Mouse (Mus musculus): ENCODE results near the gene Mtfr2. TPM values are rescaled to one million over a fixed set of nuclear protein-coding genes. Genes with fewer than 3 reads are reported as not detected.

Gene Mtfr2
- total and polyA plus RNA-seq, 3 experiments: 10.3 to 17.1 TPM; not detected in 1

DNA sequence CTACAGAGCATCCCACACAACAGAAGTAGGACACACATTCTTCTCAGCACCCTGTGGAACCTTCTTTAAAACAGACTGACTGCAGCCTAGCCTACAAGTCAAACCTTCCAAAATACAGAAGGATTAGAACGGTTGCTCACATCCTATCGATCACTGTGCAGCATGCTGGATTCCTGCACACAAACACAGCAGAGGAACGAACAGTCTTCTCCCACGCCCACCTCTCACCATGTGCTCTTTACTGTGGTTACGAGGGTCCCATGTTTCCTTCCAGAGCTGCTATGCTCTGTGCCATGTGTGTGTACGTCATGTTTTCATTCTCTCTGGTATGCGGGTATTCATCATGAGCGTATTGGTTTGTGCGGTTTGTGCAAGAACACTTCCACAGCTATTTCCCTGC is 30.1 kb downstream of the Mtfr2 start:
- no peak for TF ChIP-seq USF1 (IDR thresholded peaks at IDR 0.05; ENCODE audit: low read depth, low read length)
- no peak for TF ChIP-seq MAX (IDR thresholded peaks at IDR 0.05; ENCODE audit: low read length)
- no peak for TF ChIP-seq NRF1 (IDR thresholded peaks at IDR 0.05; ENCODE audit: insufficient read depth, low read depth, low read length, poor library complexity, severe bottlenecking)
- no peak for TF ChIP-seq USF2 (IDR thresholded peaks at IDR 0.05; ENCODE audit: borderline replicate concordance in 1 of 2, insufficient read depth in 1 of 2, low read depth in 1 of 2, low read length in 2 of 2)
- TF ChIP-seq HCFC1 (IDR thresholded peaks at IDR 0.05; ENCODE audit: low read depth, low read length): no peak
- TF ChIP-seq MAZ (IDR thresholded peaks at IDR 0.05; ENCODE audit: low read depth, low read length): no peak
- no peak for TF ChIP-seq SIN3A (IDR thresholded peaks at IDR 0.05; ENCODE audit: low read length)
- TF ChIP-seq POLR2A (IDR thresholded peaks at IDR 0.05; ENCODE audit: control insufficient read depth in 1 of 2, insufficient read depth in 1 of 2, low read depth in 1 of 2, low read length in 2 of 2, poor library complexity in 1 of 2): no peak
- TF ChIP-seq ZNF384 (IDR thresholded peaks at IDR 0.05; ENCODE audit: low read depth, low read length): no peak
- no peak for TF ChIP-seq JUND (IDR thresholded peaks at IDR 0.05; ENCODE audit: low read depth, low read length)
- TF ChIP-seq CHD1 (IDR thresholded peaks at IDR 0.05; ENCODE audit: low read depth, low read length): no peak
- TF ChIP-seq ELF1 (IDR thresholded peaks at IDR 0.05; ENCODE audit: low read depth, low read length): no peak
- H3K9ac ChIP-seq (ENCODE audit: control insufficient read depth, low read depth, low read length, poor library complexity, severe bottlenecking): no peak overlapping the region
- no peaks in the 10 kb centered on the region for H3K79me2 ChIP-seq (ENCODE audit: control insufficient read depth, insufficient read depth, low read length, poor library complexity)
- H3K9me3 ChIP-seq (replicated peaks; ENCODE audit: insufficient read depth, low read length): no peaks in the 10 kb centered on the region
- H3K36me3 ChIP-seq (ENCODE audit: control insufficient read depth in 1 of 2, insufficient read depth in 2 of 2, low read length in 2 of 2): no peaks in the 10 kb centered on the region
- H3K4me3 ChIP-seq (ENCODE audit: control insufficient read depth in 1 of 2, insufficient read depth in 1 of 2, low read depth in 2 of 2, low read length in 2 of 2): no peak overlapping the region
- DNase-seq (ENCODE audit: low read depth, low spot score): no peak
- no peak overlapping the region for H3K27ac ChIP-seq (ENCODE audit: control insufficient read depth, low read depth, low read length)
- no peaks in the 10 kb centered on the region for H3K4me1 ChIP-seq (ENCODE audit: control insufficient read depth in 1 of 2, insufficient read depth in 2 of 2, low read length in 2 of 2)
- H3K27me3 ChIP-seq (ENCODE audit: control insufficient read depth in 1 of 2, insufficient read depth in 2 of 2, low read length in 2 of 2): no peaks in the 10 kb centered on the region

GRCm38 (mm10) chr10:20379071-20379735 is 31.6 kb downstream of the Mtfr2 start:
- peaks cover 0 to 3% of the 10 kb centered on the region in 2 experiments; a peak in 2 of 4 replicates for H3K27me3 ChIP-seq (ENCODE audit: control insufficient read depth in 1 of 2, insufficient read depth in 2 of 2, low read length in 2 of 2)
- no peak overlapping the region for H3K4me3 ChIP-seq (ENCODE audit: control insufficient read depth in 1 of 2, insufficient read depth in 1 of 2, low read depth in 2 of 2, low read length in 2 of 2)
- no peaks in the 10 kb centered on the region for H3K36me3 ChIP-seq (ENCODE audit: control insufficient read depth in 1 of 2, insufficient read depth in 2 of 2, low read length in 2 of 2)
- TF ChIP-seq POLR2AphosphoS2 (IDR thresholded peaks at IDR 0.05; ENCODE audit: low read length) (no peak), ZC3H11A (IDR thresholded peaks at IDR 0.05; ENCODE audit: low read depth, low read length) (no peak), HCFC1 (IDR thresholded peaks at IDR 0.05; ENCODE audit: low read depth, low read length) (no peak), MEF2A (IDR thresholded peaks at IDR 0.05; ENCODE audit: extremely low read depth, insufficient replicate concordance, low read depth, low read length, poor library complexity, severe bottlenecking) (no peak), USF1 (IDR thresholded peaks at IDR 0.05; ENCODE audit: low read depth, low read length) (peak; percentile 46; the same call in 1 of the 2 replicates), TBP (IDR thresholded peaks at IDR 0.05; ENCODE audit: low read depth, low read length) (no peak), E2F4 (IDR thresholded peaks at IDR 0.05; ENCODE audit: borderline replicate concordance, low read depth, low read length) (no peak), ELF1 (IDR thresholded peaks at IDR 0.05; ENCODE audit: low read depth, low read length) (no peak)
- DNase-seq (ENCODE audit: low read depth, low spot score): no peak
- H3K27ac ChIP-seq (ENCODE audit: control insufficient read depth, low read depth, low read length): no peak overlapping the region
- H3K4me1 ChIP-seq (ENCODE audit: control insufficient read depth in 1 of 2, insufficient read depth in 2 of 2, low read length in 2 of 2): no peaks in the 10 kb centered on the region
- H3K9me3 ChIP-seq (replicated peaks; ENCODE audit: insufficient read depth, low read length): no peaks in the 10 kb centered on the region
- H3K9ac ChIP-seq (ENCODE audit: control insufficient read depth, low read depth, low read length, poor library complexity, severe bottlenecking): no peak overlapping the region
- H3K79me2 ChIP-seq (ENCODE audit: control insufficient read depth, insufficient read depth, low read length, poor library complexity): no peaks in the 10 kb centered on the region
